Mouse (Mus musculus) CH12.LX (cell line): ENCODE results near the gene Zfyve27. TPM values are rescaled to one million over a fixed set of nuclear protein-coding genes. Genes with fewer than 3 reads are reported as not detected.

Experiments
- DNase-seq: peaks from one replicate; pipeline ENCODE4 v3.0.0-alpha.2; 2013; ENCODE audit errors: extremely low read depth
- H3K27ac ChIP-seq: 2 replicates; pipeline ENCODE4 v1.5.1; 2012; ENCODE audit warnings: low read depth, mild to moderate bottlenecking, control low read depth, moderate library complexity; ENCODE audit not compliant: insufficient read depth
- H3K27me3 ChIP-seq: replicated peaks from 2 replicates; pipeline ENCODE3; 2012; ENCODE audit warnings: inconsistent platforms
- H3K36me3 ChIP-seq, 2 experiments: replicated peaks in 1 of 2; 2 replicates each; pipeline versions ENCODE3 to v1.6.1; 2012; ENCODE audit warnings: inconsistent platforms in 1 of 2, low read length in 1 of 2, mild to moderate bottlenecking in 1 of 2, mixed read lengths in 1 of 2, moderate library complexity in 1 of 2; ENCODE audit not compliant: control insufficient read depth in 1 of 2, insufficient read depth in 1 of 2
- H3K4me1 ChIP-seq, 2 experiments: 2 replicates each; pipeline ENCODE4 v1.6.1; 2012; ENCODE audit warnings: inconsistent platforms in 1 of 2, moderate library complexity in 1 of 2; ENCODE audit not compliant: insufficient read depth in 2 of 2, control insufficient read depth in 1 of 2
- H3K4me2 ChIP-seq: 2 replicates; pipeline ENCODE4 v1.6.1; 2012; ENCODE audit warnings: low read depth, mild to moderate bottlenecking, control low read depth; ENCODE audit not compliant: poor library complexity, insufficient read depth, severe bottlenecking
- H3K4me3 ChIP-seq, 3 experiments: fragments of 150-350 bp in 1 of 3; sonication (generic) in 1 of 3; replicated peaks in 1 of 3; 2 replicates each; pipeline versions ENCODE3 to v1.5.1; 2011 to 2012; ENCODE audit warnings: low read depth in 2 of 3, low read length in 2 of 3, mild to moderate bottlenecking in 2 of 3, moderate library complexity in 2 of 3, control low read depth in 1 of 3, improper control_type of control experiment in 1 of 3, inconsistent platforms in 1 of 3, mixed read lengths in 1 of 3; ENCODE audit not compliant: poor library complexity in 1 of 3
- H3K79me2 ChIP-seq: replicated peaks from 2 replicates; pipeline ENCODE4 v1.6.1; 2012; ENCODE audit warnings: mild to moderate bottlenecking, moderate library complexity; ENCODE audit not compliant: control insufficient read depth, poor library complexity, insufficient read depth, severe bottlenecking; ENCODE audit errors: extremely low read depth
- H3K9ac ChIP-seq: 2 replicates; pipeline ENCODE4 v1.6.1; 2012; ENCODE audit warnings: low read depth, mild to moderate bottlenecking, control low read depth, moderate library complexity; ENCODE audit not compliant: insufficient read depth
- H3K9me3 ChIP-seq: replicated peaks from 2 replicates; pipeline ENCODE3; 2012; ENCODE audit warnings: low read length, inconsistent platforms, mixed read lengths
- CHD2 ChIP-seq: IDR thresholded peaks from 2 replicates; pipeline ENCODE4 v1.6.1; 2011; ENCODE audit warnings: low read length, improper control_type of control experiment
- CTCF ChIP-seq, 2 experiments: IDR thresholded peaks in 1 of 2; conservative IDR thresholded peaks in 1 of 2; 2 replicates each; pipeline ENCODE4 v1.5.1; 2011 to 2012; ENCODE audit warnings: low read depth in 2 of 2, low read length in 2 of 2, improper control_type of control experiment in 1 of 2, inconsistent platforms in 1 of 2, mild to moderate bottlenecking in 1 of 2, moderate library complexity in 1 of 2
- IRF4 ChIP-seq: IDR thresholded peaks from 2 replicates; pipeline ENCODE4 v1.6.1; 2014; ENCODE audit warnings: low read depth, mild to moderate bottlenecking, inconsistent platforms, low read length, improper control_type of control experiment
- JUND ChIP-seq: conservative IDR thresholded peaks from 2 replicates; pipeline ENCODE4 v1.6.1; 2011; ENCODE audit warnings: low read depth, low read length, improper control_type of control experiment
- MAZ ChIP-seq: IDR thresholded peaks from 2 replicates; pipeline ENCODE4 v1.6.1; 2012; ENCODE audit warnings: low read depth, mild to moderate bottlenecking, inconsistent platforms, low read length, improper control_type of control experiment, moderate library complexity
- MEF2A ChIP-seq: IDR thresholded peaks from 2 replicates; pipeline ENCODE4 v1.6.1; 2014; ENCODE audit warnings: low read depth, mild to moderate bottlenecking, inconsistent platforms, low read length, improper control_type of control experiment, borderline replicate concordance
- NELFE ChIP-seq: IDR thresholded peaks from 2 replicates; pipeline ENCODE4 v1.6.1; 2011; ENCODE audit warnings: low read depth, low read length, improper control_type of control experiment
- RAD21 ChIP-seq: IDR thresholded peaks from 2 replicates; pipeline ENCODE4 v1.6.1; 2011; ENCODE audit warnings: low read depth, mild to moderate bottlenecking, low read length, improper control_type of control experiment, moderate library complexity
- RCOR1 ChIP-seq: conservative IDR thresholded peaks from 2 replicates; pipeline ENCODE4 v1.6.1; 2012; ENCODE audit warnings: low read depth, mild to moderate bottlenecking, inconsistent platforms, low read length, improper control_type of control experiment
- SMC3 ChIP-seq: IDR thresholded peaks from 2 replicates; pipeline ENCODE4 v1.6.1; 2011; ENCODE audit warnings: low read depth, low read length, improper control_type of control experiment
- TBP ChIP-seq: conservative IDR thresholded peaks from 2 replicates; pipeline ENCODE4 v1.6.1; 2011; ENCODE audit warnings: low read depth, low read length, improper control_type of control experiment
- TCF12 ChIP-seq: IDR thresholded peaks from 2 replicates; pipeline ENCODE4 v1.6.1; 2014; ENCODE audit warnings: low read depth, mild to moderate bottlenecking, inconsistent platforms, low read length, improper control_type of control experiment
- UBTF ChIP-seq: IDR thresholded peaks from 2 replicates; pipeline ENCODE4 v1.6.1; 2012; ENCODE audit warnings: low read depth, mild to moderate bottlenecking, inconsistent platforms, low read length, improper control_type of control experiment, moderate library complexity
- ZC3H11A ChIP-seq: IDR thresholded peaks from 2 replicates; pipeline ENCODE4 v1.6.1; 2012; ENCODE audit warnings: low read depth, mild to moderate bottlenecking, inconsistent platforms, low read length, improper control_type of control experiment
- ZMIZ1 ChIP-seq: IDR thresholded peaks from 2 replicates; pipeline ENCODE4 v1.6.1; 2012; ENCODE audit warnings: low read depth, mild to moderate bottlenecking, inconsistent platforms, low read length, improper control_type of control experiment
- ZNF384 ChIP-seq: IDR thresholded peaks from 2 replicates; pipeline ENCODE4 v1.6.1; 2012; ENCODE audit warnings: low read depth, low read length, improper control_type of control experiment, inconsistent platforms
- dilution Hi-C: fragments of 300-500 bp; cut with MboI; formaldehyde crosslinking; loops from 2 replicates; pipeline ENCODE4 v1.14.3; 2020; ENCODE audit warnings: low sequenced_read_pairs; ENCODE audit not compliant: extremely low pct_unique_long_range_greater_than_20kb, extremely low pct_ligation_motif_present
- in situ Hi-C: fragments of 300-500 bp; cut with MboI; formaldehyde crosslinking; loops from 3 replicates; pipeline ENCODE4 v1.14.3; 2019; ENCODE audit warnings: low sequenced_read_pairs, low pct_ligation_motif_present, low pct_unique_long_range_greater_than_20kb, mixed read lengths
- polyA plus RNA-seq: library from polyadenylated mRNA; unstranded; fragments of >175 nt; gene quantifications from 2 replicates; pipeline ENCODE4 v1.2.1, GENCODE M21; 2012; ENCODE audit warnings: low read depth; ENCODE audit not compliant: insufficient read length
- total RNA-seq, 2 experiments: library from RNA; depleted of rRNA; stranded (reverse); fragments of 300-350 nt in 1 of 2; fragments of >200 nt in 1 of 2; gene quantifications; 2 replicates each; pipeline ENCODE4 v1.2.3; 2012 to 2014

Gene Zfyve27
- total and polyA plus RNA-seq, 3 experiments = 11.4 to 19.2 (median 16.2) TPM

DNA sequence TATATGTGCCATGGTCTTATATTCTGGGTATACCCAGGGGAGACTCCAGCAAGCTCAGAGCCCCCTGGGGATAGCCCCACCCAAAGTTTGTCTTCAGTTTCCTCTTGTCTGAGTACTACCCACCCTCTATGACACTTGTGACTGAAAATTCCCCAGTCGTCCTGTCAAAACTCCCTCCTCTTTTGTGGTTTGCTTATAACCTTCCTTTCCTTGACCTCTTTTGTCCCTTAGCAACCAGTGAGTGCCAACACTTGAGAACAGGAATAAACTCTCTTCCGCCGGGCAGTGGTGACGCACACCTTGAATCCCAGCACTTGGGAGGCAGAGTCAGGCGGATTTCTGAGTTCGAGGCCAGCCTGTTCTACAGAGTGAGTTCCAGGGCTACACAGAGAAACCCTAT, 19.7 kb upstream of the Zfyve27 start:
- peaks cover 11% of the 10 kb centered on the region for H3K9me3 ChIP-seq
- no peak for DNase-seq
- in situ Hi-C loops = no loop called here
- peaks cover 4 to 25% of the 10 kb centered on the region in 2 experiments; a peak in 2 of 4 replicates for H3K4me1 ChIP-seq
- H3K27ac ChIP-seq = no peak overlapping the region
- H3K27me3 ChIP-seq = peaks cover 3% of the 10 kb centered on the region
- no peaks in the 10 kb centered on the region for H3K36me3 ChIP-seq
- no peak overlapping the region; the same call in 1 of the 2 replicates for H3K9ac ChIP-seq
- dilution Hi-C loops = no loop called here
- H3K4me3 ChIP-seq = no peak overlapping the region
- TF ChIP-seq MAZ = no peak
- TF ChIP-seq RCOR1 = no peak
- TF ChIP-seq CTCF (conservative IDR thresholded peaks at IDR 0.05 in 1 of 2, IDR thresholded peaks at IDR 0.05 in 1 of 2; ENCODE audit: low read depth in 2 of 2, low read length in 2 of 2) = no peak
- TF ChIP-seq, all 38 proteins: peak for 0
- H3K79me2 ChIP-seq = no peaks in the 10 kb centered on the region
- no peak overlapping the region for H3K4me2 ChIP-seq

DNA sequence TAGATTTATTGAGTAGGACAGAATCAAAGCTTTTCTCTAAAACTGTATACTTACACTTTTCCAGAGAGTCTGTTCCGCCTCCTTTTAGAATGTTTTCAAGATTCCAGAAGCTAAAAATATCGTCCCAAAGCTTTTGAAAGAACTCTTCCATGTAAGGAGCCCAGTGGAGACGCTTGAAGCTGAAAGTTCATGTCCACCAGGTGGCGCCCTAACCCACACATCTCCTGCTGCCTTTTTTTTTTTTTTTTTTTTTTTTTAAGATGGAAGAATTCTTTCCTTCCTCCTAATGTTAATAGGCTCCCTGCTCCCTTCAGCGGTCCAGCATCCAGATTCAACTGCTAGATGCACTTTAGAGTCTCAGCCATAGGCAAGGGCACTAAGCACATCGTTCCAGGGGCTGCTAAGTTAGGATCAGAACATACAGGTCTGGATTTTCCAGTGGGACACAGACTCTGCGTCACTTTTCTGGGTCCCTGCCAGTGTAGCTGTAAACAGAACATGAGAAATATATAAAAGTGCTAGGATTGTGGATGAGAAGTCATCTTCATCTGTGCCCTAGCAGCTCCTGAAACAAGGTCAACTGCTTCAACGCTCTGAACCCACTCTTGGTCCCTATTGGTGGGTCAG, 19.1 kb upstream of the Zfyve27 start:
- Histone ChIP-seq H3K79me2 (no peaks in the 10 kb centered on the region), H3K4me1 (peaks cover 4 to 22% of the 10 kb centered on the region in 2 experiments; a peak in 2 of 4 replicates), H3K9me3 (peaks cover 11% of the 10 kb centered on the region), H3K4me2 (peak overlapping the region; percentile 64; the same call in 1 of the 2 replicates), H3K27ac (no peak overlapping the region), H3K4me3 (no peak overlapping the region), H3K36me3 (no peaks in the 10 kb centered on the region), H3K27me3 (peaks cover 3% of the 10 kb centered on the region), H3K9ac (no peak overlapping the region)
- DNase-seq = peak; percentile 86
- in situ Hi-C loops = no loop called here
- dilution Hi-C loops = no loop called here
- TF ChIP-seq SMC3 (peak; percentile 87), UBTF (peak; percentile 51; the same call in 1 of the 2 replicates), JUND (no peak), NELFE (no peak), ZNF384 (peak; percentile 99), MEF2A (0 out of 2 replicates have a peak, but pooled peaks have one; percentile 11), ZC3H11A (peak; percentile 36), CHD2 (no peak), IRF4 (0 out of 2 replicates have a peak, but pooled peaks have one; percentile 13), TCF12 (no peak), CTCF (conservative IDR thresholded peaks at IDR 0.05 in 1 of 2, IDR thresholded peaks at IDR 0.05 in 1 of 2; ENCODE audit: low read depth in 2 of 2, low read length in 2 of 2) (peak; percentile 53 to 88; a peak in 3 of 4 replicates), ZMIZ1 (no peak), MAZ (no peak), TBP (no peak), RAD21 (peak; percentile 73)
